Mouse (Mus musculus) cerebellum, adult 2 months (tissue): ENCODE measurements around the gene Immp2l. TPM values are rescaled to one million over a fixed set of nuclear protein-coding genes. Genes with fewer than 3 reads are reported as not detected.

Source experiments
- DNase-seq, 2 experiments: peaks; one replicate each; pipeline ENCODE4 v3.0.0; 2021
- H3K27ac ChIP-seq: fragments of 200-500 bp; 2 replicates; pipeline ENCODE4 v1.5.1; 2012; ENCODE audit warnings: low read length, control low read depth, inconsistent platforms; ENCODE audit not compliant: insufficient read depth
- H3K27me3 ChIP-seq: fragments of 200-500 bp; 2 replicates; pipeline ENCODE4 v1.6.1; 2012; ENCODE audit warnings: inconsistent platforms, mild to moderate bottlenecking, low read length, moderate library complexity; ENCODE audit not compliant: control insufficient read depth, insufficient read depth
- H3K4me1 ChIP-seq: fragments of 200-500 bp; 2 replicates; pipeline ENCODE4 v1.6.1; 2011; ENCODE audit warnings: low read length; ENCODE audit not compliant: control insufficient read depth, insufficient read depth
- H3K4me3 ChIP-seq: fragments of 200-500 bp; replicated peaks from 2 replicates; pipeline ENCODE3; 2011; ENCODE audit warnings: mild to moderate bottlenecking, low read depth, low read length, control low read depth; ENCODE audit not compliant: insufficient read depth
- CTCF ChIP-seq: fragments of 200-500 bp; IDR thresholded peaks from 2 replicates; pipeline ENCODE4 v1.5.1; 2011; ENCODE audit warnings: low read depth, mild to moderate bottlenecking, control low read depth, low read length, moderate library complexity, borderline replicate concordance; ENCODE audit not compliant: insufficient read depth
- POLR2A ChIP-seq: fragments of 200-500 bp; IDR thresholded peaks from 2 replicates; pipeline ENCODE4 v1.6.1; 2011; ENCODE audit warnings: low read length, control low read depth, borderline replicate concordance; ENCODE audit not compliant: insufficient read depth
- WGBS: fragments of 180-500 bp; shearing (Covaris S2); methylation state at CpG from one replicate; pipeline ENCODE4 v1.1.7; 2018; 5-methylcytosine and 5-hydroxymethylcytosine counted together
- polyA plus RNA-seq: library from polyadenylated mRNA; depleted of rRNA; stranded (reverse); fragments of >200 nt; gene quantifications from 2 replicates; pipeline ENCODE4 v1.2.3, GENCODE M21; 2012

The Immp2l gene
- polyA plus RNA-seq, 1 experiment: 11.4 TPM

- 12% methylated on average over 3 of the region's 3 CpGs for WGBS
- H3K27ac ChIP-seq: no peak overlapping the region
- peak; percentile 74 to 89 for DNase-seq
- TF ChIP-seq POLR2A (no peak), CTCF (no peak)
- H3K27me3 ChIP-seq: no peaks in the 10 kb centered on the region
- no peaks in the 10 kb centered on the region for H3K4me1 ChIP-seq
- H3K4me3 ChIP-seq: no peak overlapping the region
Measured at GRCm38 (mm10) chr12:41033196-41033595, 9.3 kb downstream of the Immp2l start.

GRCm38 (mm10) chr12:41039834-41040233 is 15.9 kb downstream of the Immp2l start:
- no peaks in the 10 kb centered on the region for H3K27me3 ChIP-seq
- no peak for DNase-seq
- WGBS: 89% methylated on average over 5 of the region's 5 CpGs
- no peak overlapping the region for H3K27ac ChIP-seq
- no peak overlapping the region for H3K4me3 ChIP-seq
- TF ChIP-seq CTCF: no peak
- TF ChIP-seq POLR2A: no peak
- H3K4me1 ChIP-seq: no peaks in the 10 kb centered on the region

GRCm38 (mm10) chr12:41041737-41042136 is 17.8 kb downstream of the Immp2l start:
- Histone ChIP-seq H3K27me3 (no peaks in the 10 kb centered on the region), H3K4me1 (no peaks in the 10 kb centered on the region), H3K27ac (no peak overlapping the region), H3K4me3 (no peak overlapping the region)
- no peak for DNase-seq
- WGBS: 86% methylated on average over 2 of the region's 2 CpGs
- TF ChIP-seq CTCF (no peak), POLR2A (no peak)

GRCm38 (mm10) chr12:41044493-41045132 is 20.7 kb downstream of the Immp2l start:
- H3K27ac ChIP-seq: no peak overlapping the region
- H3K4me3 ChIP-seq: no peak overlapping the region
- TF ChIP-seq POLR2A (no peak), CTCF (no peak)
- DNase-seq: no peak
- no peaks in the 10 kb centered on the region for H3K27me3 ChIP-seq
- 84% methylated on average over 12 of the region's 12 CpGs for WGBS
- no peaks in the 10 kb centered on the region for H3K4me1 ChIP-seq

GRCm38 (mm10) chr12:41047085-41047766 is 23.3 kb downstream of the Immp2l start:
- H3K4me1 ChIP-seq: no peaks in the 10 kb centered on the region
- WGBS: 95% methylated on average over 12 of the region's 12 CpGs

GRCm38 (mm10) chr12:41050945-41051344 is 27.1 kb downstream of the Immp2l start:
- Histone ChIP-seq H3K27ac (no peak overlapping the region), H3K4me1 (peaks cover 6% of the 10 kb centered on the region), H3K27me3 (no peaks in the 10 kb centered on the region), H3K4me3 (no peak overlapping the region)
- 92% methylated on average over 5 of the region's 5 CpGs for WGBS
- TF ChIP-seq POLR2A: no peak
- TF ChIP-seq CTCF: no peak
- no peak for DNase-seq

More at GRCm38 (mm10) chr12:41047085-41047766, 23.3 kb downstream of the Immp2l start:
- Histone ChIP-seq H3K27me3 (no peaks in the 10 kb centered on the region), H3K27ac (no peak overlapping the region), H3K4me3 (no peak overlapping the region)
- no peak for DNase-seq
- TF ChIP-seq CTCF (no peak), POLR2A (no peak)

- H3K27me3 ChIP-seq: no peaks in the 10 kb centered on the region
- 90% methylated on average over 3 of the region's 3 CpGs for WGBS
- TF ChIP-seq POLR2A (no peak), CTCF (no peak)
- peaks cover 6% of the 10 kb centered on the region for H3K4me1 ChIP-seq
- H3K27ac ChIP-seq: no peak overlapping the region
- no peak for DNase-seq
- no peak overlapping the region for H3K4me3 ChIP-seq
Measured at GRCm38 (mm10) chr12:41052897-41053296, 29.0 kb downstream of the Immp2l start.

GRCm38 (mm10) chr12:41054006-41054791 is 30.3 kb downstream of the Immp2l start:
- DNase-seq: peak; percentile 60 to 73

More at GRCm38 (mm10) chr12:41054006-41054791, 30.3 kb downstream of the Immp2l start:
- peaks cover 6% of the 10 kb centered on the region for H3K4me1 ChIP-seq
- H3K27me3 ChIP-seq: no peaks in the 10 kb centered on the region
- H3K27ac ChIP-seq: no peak overlapping the region
- WGBS: 32% methylated on average over 11 of the region's 11 CpGs
- no peak overlapping the region for H3K4me3 ChIP-seq
- no peak for TF ChIP-seq POLR2A
- TF ChIP-seq CTCF: no peak
